Mouse (Mus musculus) embryonic facial prominence, embryonic 13.5 days (tissue): ENCODE measurements around the gene Mlxip. TPM values are rescaled to one million over a fixed set of nuclear protein-coding genes. Genes with fewer than 3 reads are reported as not detected.

Source experiments
- ATAC-seq: fragments of 200-750 bp; cut with Nextera tagmentation; 2 replicates; pipeline ENCODE4 v1.8.0; 2017; ENCODE audit warnings: low read depth; ENCODE audit not compliant: insufficient number of reproducible peaks, insufficient read depth, low FRiP score, low TSS enrichment
- H3K27ac ChIP-seq: fragments of 300-500 bp; sonication (generic); 2 replicates; pipeline ENCODE4 v1.5.1; 2015; ENCODE audit warnings: moderate library complexity, mild to moderate bottlenecking, inconsistent platforms
- H3K27me3 ChIP-seq: fragments of 300-500 bp; sonication (generic); 2 replicates; pipeline ENCODE4 v1.6.1; 2015; ENCODE audit warnings: mild to moderate bottlenecking, inconsistent platforms
- H3K36me3 ChIP-seq: fragments of 300-500 bp; sonication (generic); 2 replicates; pipeline ENCODE4 v1.6.1; 2015; ENCODE audit warnings: mild to moderate bottlenecking, inconsistent platforms
- H3K4me1 ChIP-seq: fragments of 300-500 bp; sonication (generic); 2 replicates; pipeline ENCODE4 v1.6.1; 2015; ENCODE audit warnings: inconsistent platforms
- H3K4me2 ChIP-seq: fragments of 300-500 bp; sonication (generic); 2 replicates; pipeline ENCODE4 v1.6.1; 2015; ENCODE audit warnings: moderate library complexity, mild to moderate bottlenecking, inconsistent platforms
- H3K4me3 ChIP-seq: fragments of 300-500 bp; sonication (generic); 2 replicates; pipeline ENCODE4 v1.5.1; 2015; ENCODE audit warnings: mild to moderate bottlenecking, inconsistent platforms
- H3K9ac ChIP-seq: fragments of 300-500 bp; sonication (generic); 2 replicates; pipeline ENCODE4 v1.6.1; 2015; ENCODE audit warnings: mild to moderate bottlenecking, inconsistent platforms
- H3K9me3 ChIP-seq: fragments of 300-500 bp; sonication (generic); 2 replicates; pipeline ENCODE4 v1.6.1; 2016; ENCODE audit warnings: inconsistent platforms
- WGBS: fragments of 180-500 bp; shearing (Covaris S2); methylation state at CpG from one replicate; pipeline ENCODE4 v1.1.7; 2015; ENCODE audit warnings: mixed read lengths; 5-methylcytosine and 5-hydroxymethylcytosine counted together
- polyA plus RNA-seq: library from polyadenylated mRNA; unstranded; fragments of >200 nt; fragmentation: Nextera tagmentation; extraction: Ambion mirVana; gene quantifications from 2 replicates; pipeline ENCODE4 v1.2.1, GENCODE M21; 2015

Gene Mlxip
- polyA plus RNA-seq, 1 experiment from 2014 or later: 14.0 TPM

DNA sequence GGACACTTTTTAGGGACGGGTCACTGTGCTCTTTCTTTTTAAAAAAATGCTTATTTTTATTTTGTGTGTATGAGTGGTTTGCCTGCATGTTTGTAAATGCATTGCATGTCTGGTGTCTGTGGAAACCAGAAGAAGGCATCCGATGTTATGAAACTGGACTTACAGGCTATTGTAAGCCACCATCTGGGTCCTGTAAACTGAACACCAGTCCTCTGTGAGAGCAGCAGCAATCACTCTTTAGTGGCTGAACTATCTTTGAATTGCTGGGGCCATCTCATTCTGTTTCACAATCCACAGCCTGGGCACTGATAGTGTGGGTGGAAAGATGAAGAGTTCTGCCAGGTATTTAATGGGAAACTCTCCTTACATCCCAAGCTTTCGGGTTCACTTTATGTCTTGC lies 43.8 kb downstream of the Mlxip start:
- no peak overlapping the region for H3K4me3 ChIP-seq
- no peak overlapping the region for H3K27ac ChIP-seq
- no peak for ATAC-seq
- H3K4me2 ChIP-seq: no peak overlapping the region
- H3K9me3 ChIP-seq: no peaks in the 10 kb centered on the region
- H3K36me3 ChIP-seq: peaks cover 28% of the 10 kb centered on the region
- no peak overlapping the region for H3K9ac ChIP-seq
- 89% methylated on average over 3 of the region's 3 CpGs for WGBS
- no peaks in the 10 kb centered on the region for H3K27me3 ChIP-seq
- peaks cover 14% of the 10 kb centered on the region for H3K4me1 ChIP-seq

DNA sequence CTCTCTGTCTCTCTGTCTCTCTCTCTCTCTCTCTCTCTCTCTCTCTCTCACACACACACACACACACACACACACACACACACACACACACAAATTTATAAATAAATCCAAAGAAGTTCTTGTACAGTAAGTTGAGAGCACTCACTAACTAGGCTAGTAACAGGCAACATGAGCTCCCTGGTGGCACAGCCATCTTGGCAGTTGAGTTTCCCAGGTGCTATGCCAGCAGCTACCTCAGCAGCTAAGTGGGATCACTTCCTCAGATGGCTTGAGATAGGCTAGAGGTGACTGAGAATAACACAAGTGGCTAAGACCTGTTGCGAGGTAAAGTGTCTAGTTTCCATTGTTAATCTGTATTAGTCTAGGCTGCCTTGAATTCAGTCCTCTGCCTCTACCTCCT lies 44.7 kb downstream of the Mlxip start:
- no peak for ATAC-seq
- H3K4me2 ChIP-seq: no peak overlapping the region
- H3K9ac ChIP-seq: no peak overlapping the region
- 85% methylated on average over 1 of the region's 1 CpGs for WGBS
- H3K4me1 ChIP-seq: peaks cover 14% of the 10 kb centered on the region
- no peak overlapping the region for H3K27ac ChIP-seq
- no peak overlapping the region for H3K4me3 ChIP-seq
- H3K36me3 ChIP-seq: peaks cover 34% of the 10 kb centered on the region
- H3K9me3 ChIP-seq: no peaks in the 10 kb centered on the region
- no peaks in the 10 kb centered on the region for H3K27me3 ChIP-seq

DNA sequence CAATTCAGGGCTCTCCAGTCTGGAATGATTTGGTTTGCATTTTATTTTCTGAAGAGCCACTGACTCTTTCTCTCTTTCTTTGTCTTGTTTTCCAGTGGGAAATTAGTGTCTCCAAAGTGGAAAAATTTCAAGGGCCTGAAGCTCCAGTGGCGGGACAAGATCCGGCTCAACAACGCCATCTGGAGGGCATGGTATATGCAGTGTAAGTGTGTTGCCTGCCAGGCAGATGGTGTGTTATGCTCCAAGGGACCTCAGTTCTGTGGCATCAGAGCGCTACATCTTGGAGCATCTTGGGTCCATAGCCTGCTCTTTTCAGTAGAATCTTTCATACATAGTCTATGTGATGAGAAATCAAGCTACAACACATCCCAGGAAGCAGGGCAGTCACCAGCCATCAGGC lies 45.3 kb downstream of the Mlxip start:
- 77% methylated on average over 4 of the region's 4 CpGs for WGBS
- peaks cover 14% of the 10 kb centered on the region for H3K4me1 ChIP-seq
- no peak overlapping the region for H3K4me3 ChIP-seq
- H3K4me2 ChIP-seq: no peak overlapping the region
- H3K9me3 ChIP-seq: no peaks in the 10 kb centered on the region
- ATAC-seq: no peak
- no peaks in the 10 kb centered on the region for H3K27me3 ChIP-seq
- H3K27ac ChIP-seq: no peak overlapping the region
- peaks cover 40% of the 10 kb centered on the region for H3K36me3 ChIP-seq
- H3K9ac ChIP-seq: no peak overlapping the region

DNA sequence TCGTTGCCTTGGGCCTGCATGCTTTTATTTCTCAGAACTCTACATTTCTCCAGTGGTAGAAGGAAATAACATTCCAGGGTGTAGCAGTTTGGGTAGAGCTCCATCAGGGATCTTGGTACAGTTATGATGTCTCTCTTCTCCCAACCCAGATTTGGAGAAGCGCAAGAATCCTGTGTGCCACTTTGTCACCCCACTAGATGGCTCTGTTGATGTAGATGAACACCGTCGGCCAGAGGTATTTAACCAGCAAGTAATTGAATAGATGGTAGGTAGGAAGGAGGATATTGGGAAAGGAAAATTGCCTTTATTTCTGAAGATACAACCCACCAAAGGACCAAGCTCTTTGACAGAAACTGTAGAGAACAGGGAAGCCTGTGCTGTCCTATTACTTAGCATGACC lies 46.1 kb downstream of the Mlxip start:
- H3K9ac ChIP-seq: no peak overlapping the region
- H3K9me3 ChIP-seq: no peaks in the 10 kb centered on the region
- no peaks in the 10 kb centered on the region for H3K27me3 ChIP-seq
- H3K27ac ChIP-seq: no peak overlapping the region
- peaks cover 47% of the 10 kb centered on the region for H3K36me3 ChIP-seq
- no peak overlapping the region for H3K4me3 ChIP-seq
- 59% methylated on average over 4 of the region's 4 CpGs for WGBS
- no peak overlapping the region for H3K4me2 ChIP-seq
- H3K4me1 ChIP-seq: peaks cover 12% of the 10 kb centered on the region
- ATAC-seq: no peak

DNA sequence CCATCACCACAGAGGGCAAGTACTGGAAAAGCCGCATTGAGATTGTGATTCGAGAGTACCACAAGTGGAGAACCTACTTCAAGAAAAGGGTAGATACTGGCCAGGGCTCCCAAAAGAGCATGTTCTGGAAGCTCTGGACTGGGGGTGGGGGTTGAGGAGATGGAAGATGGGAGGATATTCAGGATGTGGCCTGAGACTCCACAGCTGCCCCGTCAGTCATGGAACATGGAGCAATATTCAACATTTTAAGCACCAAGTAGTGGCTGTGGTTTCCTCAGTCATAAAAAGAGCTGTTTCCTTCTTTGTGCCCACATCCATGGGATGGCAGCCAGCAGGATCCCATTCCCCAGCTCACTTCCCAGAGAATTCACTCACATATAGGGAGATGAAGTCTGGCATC lies 47.7 kb downstream of the Mlxip start:
- Histone ChIP-seq H3K9ac (no peak overlapping the region), H3K27ac (no peak overlapping the region), H3K4me1 (no peaks in the 10 kb centered on the region), H3K36me3 (peaks cover 58% of the 10 kb centered on the region), H3K4me2 (no peak overlapping the region), H3K9me3 (no peaks in the 10 kb centered on the region), H3K27me3 (no peaks in the 10 kb centered on the region), H3K4me3 (no peak overlapping the region)
- no peak for ATAC-seq
- 91% methylated on average over 3 of the region's 3 CpGs for WGBS

DNA sequence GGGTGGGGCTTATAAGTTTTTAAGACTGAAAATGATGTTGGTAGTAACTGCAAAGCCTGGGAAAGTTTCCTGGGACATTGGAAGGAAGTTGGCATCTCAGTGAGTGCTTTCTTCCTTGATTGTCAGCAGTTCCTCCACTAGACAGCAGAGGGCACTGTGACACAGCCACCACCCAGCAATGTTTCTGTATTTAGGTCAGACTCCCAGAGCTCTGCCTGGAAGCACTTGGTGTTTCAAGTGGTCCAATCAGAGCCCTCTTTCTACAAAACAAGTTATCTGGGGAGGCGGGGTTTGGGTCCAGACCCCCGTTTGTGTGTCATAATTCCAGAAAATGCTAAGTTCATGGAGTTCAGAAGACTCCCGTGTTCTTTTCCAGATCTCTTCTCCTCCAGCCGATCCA lies 49.5 kb downstream of the Mlxip start:
- Histone ChIP-seq H3K27me3 (no peaks in the 10 kb centered on the region), H3K36me3 (peaks cover 73% of the 10 kb centered on the region), H3K9ac (no peak overlapping the region), H3K4me3 (no peak overlapping the region), H3K4me1 (no peaks in the 10 kb centered on the region), H3K27ac (no peak overlapping the region), H3K9me3 (no peaks in the 10 kb centered on the region), H3K4me2 (no peak overlapping the region)
- ATAC-seq: no peak
- 47% methylated on average over 4 of the region's 4 CpGs for WGBS

DNA sequence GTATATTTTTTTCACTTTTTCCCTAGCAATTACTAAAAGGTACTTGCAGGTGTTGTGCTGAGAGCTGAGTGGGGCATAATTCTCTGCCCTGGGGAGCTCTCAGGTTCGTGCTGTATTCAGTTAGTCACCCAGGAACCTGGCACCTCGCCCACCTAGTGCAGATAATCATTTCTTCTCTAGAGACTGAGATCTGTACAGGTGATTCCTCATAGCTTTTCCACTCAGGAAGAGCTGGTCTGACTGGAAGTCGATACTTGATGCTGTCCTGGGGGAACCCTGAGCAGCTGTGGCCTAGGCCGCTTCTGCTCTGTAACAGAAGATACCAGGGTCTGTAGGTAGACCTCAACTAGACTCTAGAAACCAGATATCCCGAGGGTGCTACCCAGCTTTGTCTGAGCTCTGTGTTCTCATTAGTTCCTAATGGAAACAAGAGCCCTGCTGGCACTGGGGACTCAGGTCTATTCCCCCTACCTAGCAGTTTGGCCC lies 50.3 kb downstream of the Mlxip start:
- H3K27ac ChIP-seq: no peak overlapping the region
- H3K36me3 ChIP-seq: peaks cover 81% of the 10 kb centered on the region
- no peaks in the 10 kb centered on the region for H3K4me1 ChIP-seq
- no peak for ATAC-seq
- WGBS: 80% methylated on average over 5 of the region's 5 CpGs
- no peak overlapping the region for H3K4me2 ChIP-seq
- H3K4me3 ChIP-seq: no peak overlapping the region
- no peaks in the 10 kb centered on the region for H3K27me3 ChIP-seq
- no peak overlapping the region for H3K9ac ChIP-seq
- H3K9me3 ChIP-seq: no peaks in the 10 kb centered on the region

DNA sequence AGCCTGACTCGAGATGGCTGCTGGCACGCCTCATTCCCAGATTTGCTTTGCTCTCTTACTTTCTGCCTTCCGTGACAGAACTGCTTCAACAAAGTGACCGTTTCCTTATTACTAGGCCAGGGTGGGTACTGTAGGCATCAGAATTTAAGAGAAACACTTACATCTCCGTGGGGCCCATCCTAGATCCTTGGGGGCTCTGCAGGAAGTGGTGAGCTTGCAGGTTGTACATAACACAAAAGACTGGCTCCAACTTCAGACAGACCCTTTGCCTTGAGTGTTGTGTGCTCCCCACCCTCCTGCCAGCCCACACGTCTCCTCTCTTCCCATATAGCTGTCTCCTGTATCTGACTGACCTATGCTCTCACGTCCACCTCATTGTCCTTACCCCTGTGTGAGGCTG lies 57.3 kb downstream of the Mlxip start:
- Histone ChIP-seq H3K27me3 (no peaks in the 10 kb centered on the region), H3K4me3 (no peak overlapping the region), H3K4me2 (no peak overlapping the region), H3K27ac (no peak overlapping the region), H3K9ac (no peak overlapping the region), H3K4me1 (no peaks in the 10 kb centered on the region), H3K36me3 (peaks cover 84% of the 10 kb centered on the region), H3K9me3 (no peaks in the 10 kb centered on the region)
- 92% methylated on average over 7 of the region's 7 CpGs for WGBS
- no peak for ATAC-seq

DNA sequence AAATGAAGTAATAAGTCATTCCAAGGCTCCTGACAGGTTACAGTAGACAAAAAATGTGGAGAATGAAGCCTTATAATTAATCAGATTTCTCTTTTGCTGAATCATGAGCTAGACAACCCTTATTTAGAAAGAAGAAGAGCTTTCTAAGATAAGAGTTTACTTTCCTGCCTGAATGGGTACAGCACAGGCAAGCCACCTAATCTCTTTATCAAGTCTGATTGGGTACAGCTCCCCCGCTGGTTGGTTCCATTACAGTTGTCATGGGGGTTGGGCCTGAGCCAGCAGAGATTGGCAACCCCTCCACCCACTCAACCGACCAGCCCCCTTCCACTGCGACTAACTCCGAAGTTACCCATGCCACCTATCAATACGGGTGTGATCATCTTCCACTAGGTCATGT lies 66.8 kb downstream of the Mlxip start:
- ATAC-seq: no peak
- H3K27ac ChIP-seq: no peak overlapping the region
- no peaks in the 10 kb centered on the region for H3K27me3 ChIP-seq
- H3K4me3 ChIP-seq: no peak overlapping the region
- peaks cover 4% of the 10 kb centered on the region; the same call in 1 of the 2 replicates for H3K36me3 ChIP-seq
- no peak overlapping the region for H3K9ac ChIP-seq
- WGBS: 53% methylated on average over 5 of the region's 5 CpGs
- H3K9me3 ChIP-seq: no peaks in the 10 kb centered on the region
- H3K4me1 ChIP-seq: peaks cover 3% of the 10 kb centered on the region; the same call in 1 of the 2 replicates
- H3K4me2 ChIP-seq: no peak overlapping the region

DNA sequence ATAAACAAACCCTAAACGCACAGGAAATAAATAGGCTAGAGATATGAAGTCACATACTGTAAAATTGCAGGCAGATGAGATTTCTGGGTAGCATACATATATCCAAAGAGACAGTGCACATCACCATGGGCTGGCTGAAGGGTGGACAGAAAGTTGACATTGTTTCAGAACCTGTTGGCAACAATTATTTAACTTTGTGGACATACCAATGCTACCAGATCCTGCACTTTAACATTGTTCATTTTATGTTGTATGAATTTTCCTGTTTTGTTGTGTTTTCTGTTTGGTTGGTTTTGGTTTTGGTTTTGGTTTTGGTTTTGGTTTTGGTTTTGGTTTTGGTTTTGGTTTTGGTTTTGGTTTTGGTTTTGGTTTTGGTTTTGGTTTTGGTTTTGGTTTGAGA lies 70.0 kb downstream of the Mlxip start:
- no peak overlapping the region for H3K9ac ChIP-seq
- no peaks in the 10 kb centered on the region for H3K36me3 ChIP-seq
- H3K4me1 ChIP-seq: peaks cover 3% of the 10 kb centered on the region; the same call in 1 of the 2 replicates
- no peak overlapping the region for H3K27ac ChIP-seq
- ATAC-seq: no peak
- H3K4me3 ChIP-seq: no peak overlapping the region
- H3K27me3 ChIP-seq: no peaks in the 10 kb centered on the region
- 96% methylated on average over 1 of the region's 1 CpGs for WGBS
- H3K9me3 ChIP-seq: no peaks in the 10 kb centered on the region
- no peak overlapping the region for H3K4me2 ChIP-seq

DNA sequence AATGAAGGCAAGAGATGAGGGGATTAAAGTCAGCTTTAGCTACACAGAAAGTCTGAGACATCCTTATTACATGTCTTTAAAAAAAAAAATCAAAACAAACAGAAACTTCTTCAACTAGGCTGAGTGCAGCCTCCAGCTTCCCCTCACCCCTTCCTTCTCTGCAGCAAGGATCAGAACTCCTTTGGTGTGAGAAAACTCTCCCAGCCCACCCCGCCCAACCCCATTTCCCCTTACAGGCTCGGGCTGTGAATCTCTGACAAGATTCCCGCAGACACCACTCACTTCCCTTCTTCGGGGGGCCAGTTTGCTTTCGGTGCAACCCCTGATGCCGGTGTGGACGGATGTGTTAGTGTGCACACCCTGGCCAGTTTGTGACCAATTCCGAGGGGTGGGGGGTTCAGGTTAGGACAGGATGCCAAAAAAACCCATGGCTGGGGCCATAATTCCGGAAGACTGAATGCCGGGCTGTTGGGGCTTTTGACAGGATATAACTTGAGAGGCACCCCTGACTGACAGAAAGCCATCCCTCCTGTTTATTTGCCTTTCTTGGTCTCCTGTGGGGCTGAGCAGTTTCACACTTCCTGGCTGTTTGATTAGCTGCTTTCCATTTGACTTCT lies 76.3 kb downstream of the Mlxip start:
- H3K36me3 ChIP-seq: no peaks in the 10 kb centered on the region
- H3K9ac ChIP-seq: peak overlapping the region; percentile 32; the same call in 1 of the 2 replicates
- no peaks in the 10 kb centered on the region for H3K27me3 ChIP-seq
- no peaks in the 10 kb centered on the region for H3K4me1 ChIP-seq
- H3K9me3 ChIP-seq: no peaks in the 10 kb centered on the region
- no peak overlapping the region for H3K27ac ChIP-seq
- H3K4me3 ChIP-seq: no peak overlapping the region
- WGBS: 62% methylated on average over 10 of the region's 10 CpGs
- H3K4me2 ChIP-seq: no peak overlapping the region
- ATAC-seq: no peak

DNA sequence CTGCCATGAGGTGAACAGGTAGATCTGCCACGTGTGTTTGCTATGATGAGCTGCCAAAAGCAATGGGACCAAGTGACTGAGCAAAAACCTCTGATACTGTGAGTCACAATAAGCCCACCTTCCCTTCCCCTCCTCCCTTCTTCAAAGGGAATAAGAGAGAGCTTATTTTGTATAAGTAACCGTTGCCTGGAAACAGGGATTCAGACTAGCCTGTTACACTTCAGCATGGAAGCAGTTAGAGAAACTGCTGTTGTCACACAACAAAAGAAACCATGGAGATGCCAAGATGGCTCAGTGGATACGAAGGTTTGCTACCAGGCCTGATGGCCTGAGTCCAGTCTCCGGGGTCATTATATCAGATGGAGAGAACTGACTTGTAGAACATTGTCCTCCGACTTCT lies 79.2 kb downstream of the Mlxip start:
- Histone ChIP-seq H3K9me3 (no peaks in the 10 kb centered on the region), H3K27me3 (no peaks in the 10 kb centered on the region), H3K36me3 (no peaks in the 10 kb centered on the region), H3K9ac (no peak overlapping the region), H3K27ac (no peak overlapping the region), H3K4me2 (no peak overlapping the region), H3K4me1 (no peaks in the 10 kb centered on the region), H3K4me3 (no peak overlapping the region)
- ATAC-seq: no peak
- 83% methylated on average over 5 of the region's 5 CpGs for WGBS
